Mouse (Mus musculus): ENCODE measurements around the gene Lsm10. TPM values are rescaled to one million over a fixed set of nuclear protein-coding genes. Genes with fewer than 3 reads are reported as not detected.

The Lsm10 gene
- polyA plus RNA-seq (2012; rRNA removed; ENCODE audit: low replicate concordance): 13.8 and 14.0 TPM in 2 replicates

DNA sequence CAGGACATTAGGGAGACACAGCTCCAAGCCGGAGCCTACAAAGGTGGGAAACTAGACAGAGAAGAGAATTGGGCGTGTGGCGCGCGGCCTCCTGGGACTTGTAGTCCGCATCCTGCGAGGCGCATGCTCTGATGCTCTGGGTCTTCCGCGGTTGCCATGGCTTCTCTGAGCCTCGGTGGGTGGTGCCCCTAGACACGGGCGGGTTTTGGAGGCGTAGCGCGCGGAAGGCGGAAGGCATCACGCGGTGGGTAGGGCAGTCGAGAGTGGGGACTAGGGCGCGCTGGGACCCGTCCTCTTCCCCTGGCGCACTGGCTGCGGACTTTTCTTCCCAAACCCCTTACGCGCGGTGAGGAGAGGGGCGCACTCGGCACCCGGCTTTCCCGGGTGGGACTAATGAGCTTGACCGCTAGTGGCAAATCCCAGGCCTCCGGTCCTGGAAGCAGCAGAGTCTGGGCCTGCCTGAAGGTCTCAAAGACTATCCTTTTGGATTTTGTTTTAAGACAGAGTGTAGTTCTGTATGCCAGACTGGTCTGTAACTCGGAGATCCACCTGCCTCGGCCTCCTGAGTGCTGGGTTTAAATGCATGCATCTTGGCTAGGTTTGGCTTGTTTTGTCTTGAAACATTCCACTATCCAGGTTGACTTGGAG is at the start of gene Lsm10:
Lsm10 (plus strand) TSS at position 160 of the 648 bp plus-strand sequence.

DNA sequence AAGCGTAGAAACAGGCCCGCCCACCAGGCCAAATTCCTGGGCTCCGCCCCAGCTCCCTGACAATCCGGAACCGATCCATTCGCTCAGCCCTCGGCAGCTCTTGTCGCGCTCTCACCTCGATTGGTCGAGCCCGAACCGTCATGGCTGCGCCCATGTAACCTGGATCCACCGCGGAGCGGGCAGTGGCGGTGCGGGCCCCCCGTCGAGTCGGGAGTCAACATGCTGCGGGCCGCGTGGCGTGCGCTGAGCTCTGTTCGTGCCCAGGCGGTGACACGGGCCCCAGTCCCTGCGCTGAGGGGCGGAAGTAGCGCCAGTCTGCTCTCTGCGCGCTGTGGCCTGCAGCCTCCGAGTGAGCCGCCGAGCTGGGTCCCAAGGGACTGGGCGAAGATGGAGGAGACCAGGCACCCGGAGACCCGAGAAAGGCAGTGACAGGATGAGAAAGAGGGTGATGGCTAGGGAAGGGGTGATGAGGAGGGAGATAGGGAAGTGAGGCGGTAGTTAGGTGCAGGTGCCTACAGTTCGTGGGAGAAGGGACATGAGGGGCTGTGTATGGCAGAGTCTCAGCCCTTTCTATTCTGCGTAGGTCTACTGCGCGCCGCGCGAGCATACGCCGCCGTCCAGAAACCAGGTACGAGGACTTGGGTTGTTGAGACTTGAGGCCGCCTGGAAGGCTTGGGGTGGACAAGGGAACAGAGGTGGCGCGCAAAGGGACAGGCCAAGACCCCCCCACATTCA is 49.4 kb upstream of the Lsm10 start, which contains the start of gene Mrps15:
Mrps15 (plus strand) TSS at position 75 of the 735 bp plus-strand sequence.

DNA sequence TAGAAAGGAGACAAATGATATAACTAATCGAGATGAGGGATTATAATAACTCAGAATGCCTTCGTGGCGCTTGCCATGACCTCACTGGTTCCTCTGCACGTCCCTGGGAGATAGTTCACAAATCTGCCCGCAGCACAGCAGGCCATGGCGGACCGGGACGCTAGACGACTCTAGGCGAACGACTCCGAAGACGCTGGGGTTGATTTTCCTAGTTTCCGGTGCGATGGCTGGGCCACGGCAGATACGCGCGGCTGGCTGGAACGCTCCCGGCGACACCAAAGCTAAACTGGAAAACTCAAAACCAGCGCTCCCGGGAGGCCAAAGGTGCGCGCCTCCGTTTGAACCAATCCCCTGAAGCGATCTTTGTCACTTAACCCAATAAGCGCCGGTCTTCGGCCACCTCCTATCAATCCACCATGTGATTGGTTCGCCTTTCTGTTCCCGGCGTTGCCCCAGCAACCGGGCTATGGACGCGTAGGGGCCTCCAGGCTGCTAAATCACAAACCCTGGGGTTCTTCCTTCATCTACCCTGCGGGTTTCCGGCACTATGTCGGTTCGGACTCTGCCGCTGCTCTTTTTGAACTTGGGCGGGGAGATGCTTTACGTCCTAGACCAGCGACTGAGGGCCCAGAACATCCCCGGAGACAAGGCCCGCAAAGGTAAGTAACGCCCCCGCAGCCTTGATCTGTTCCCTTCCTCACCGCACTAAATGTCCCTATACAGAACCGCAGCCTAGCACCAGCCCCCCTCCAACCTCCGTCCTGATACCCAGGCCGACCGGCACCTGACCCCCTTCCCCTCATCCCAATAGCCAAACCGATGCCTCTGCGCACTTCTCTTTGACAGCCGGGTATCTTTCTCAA is 38.1 kb upstream of the Lsm10 start, which contains the start of gene Oscp1:
Oscp1 (plus strand) TSS at position 432 of the 863 bp plus-strand sequence.

DNA sequence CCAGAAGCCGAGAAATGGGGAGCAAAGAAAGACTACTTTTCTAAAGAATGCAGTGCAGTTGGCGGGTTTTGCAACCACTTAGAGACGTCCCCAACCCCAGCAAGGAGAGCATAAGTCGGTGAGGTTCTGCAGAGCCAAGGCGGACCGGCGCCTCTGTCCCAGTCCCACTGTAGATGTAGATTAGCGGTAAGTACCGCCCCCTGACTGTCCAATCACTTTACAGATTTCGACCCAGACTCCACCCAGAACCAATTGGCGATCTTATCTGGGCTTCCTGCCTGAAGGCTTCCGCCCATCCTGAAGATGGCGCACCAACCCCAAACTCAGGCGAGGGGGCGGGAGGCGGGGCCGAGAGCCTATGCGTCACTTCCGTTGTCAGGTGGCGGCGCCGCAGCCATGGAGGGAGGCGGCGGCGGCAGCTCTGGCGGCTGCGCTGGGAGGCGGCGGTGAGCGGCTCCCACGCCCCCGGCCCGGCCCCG is 7.2 kb downstream of the Lsm10 start, which contains the start of gene Stk40:
Stk40 (plus strand) TSS at position 368 of the 479 bp plus-strand sequence.

DNA sequence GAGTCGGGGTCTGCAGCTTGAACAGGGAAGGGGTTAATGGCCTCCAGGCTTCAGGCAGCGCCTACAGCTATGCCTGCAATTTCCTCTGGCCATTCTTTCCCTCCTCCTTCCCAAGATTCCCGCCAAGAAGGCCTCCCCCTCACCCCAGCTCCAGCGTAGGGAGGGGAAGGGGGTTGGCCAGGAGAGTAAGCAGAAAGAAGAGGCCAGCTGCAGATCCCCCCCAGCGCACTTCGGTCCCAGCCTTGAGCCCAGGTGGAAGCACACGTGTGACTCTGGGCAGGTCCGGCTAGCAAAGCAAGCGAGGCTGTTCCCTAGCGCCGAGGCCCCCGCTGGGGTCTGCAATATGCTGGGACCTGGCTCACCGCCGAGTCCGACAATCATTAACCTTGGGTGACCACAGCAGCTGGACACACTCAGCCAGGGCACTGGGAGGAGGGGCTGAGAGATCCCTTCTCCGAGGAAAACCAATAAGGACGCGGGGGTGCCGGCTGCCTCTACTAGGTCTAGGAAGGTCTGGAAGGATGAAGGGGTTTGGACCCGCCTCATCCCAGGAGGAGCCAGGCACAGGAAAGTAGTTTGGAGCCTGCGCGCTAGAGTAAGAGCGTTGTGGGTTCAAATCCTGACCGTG is 51.2 kb downstream of the Lsm10 start, which contains the start of gene Eva1b:
Eva1b (plus strand) TSS at position 212 of the 628 bp plus-strand sequence.

Other genes with a start within 250 kb of the Lsm10 start
- 1.3 and 3.0 TPM in 2 replicates for gene Csf3r, start 72.1 kb upstream of the Lsm10 start, polyA plus RNA-seq (2012; rRNA removed; ENCODE audit: low replicate concordance)
- 94.2 and 251 TPM in 2 replicates for gene Mrps15, start 49.7 kb upstream of the Lsm10 start, polyA plus RNA-seq (2012; rRNA removed; ENCODE audit: low replicate concordance)
- 0.06 and 0.16 TPM in 2 replicates for gene Oscp1, start 38.1 kb upstream of the Lsm10 start, polyA plus RNA-seq (2012; rRNA removed; ENCODE audit: low replicate concordance)
- 19.5 and 20.3 TPM in 2 replicates for gene Stk40, start 7.3 kb downstream of the Lsm10 start, polyA plus RNA-seq (2012; rRNA removed; ENCODE audit: low replicate concordance)
- 42.2 and 53.7 TPM in 2 replicates for gene Eva1b, start 51.1 kb downstream of the Lsm10 start, polyA plus RNA-seq (2012; rRNA removed; ENCODE audit: low replicate concordance)
- gene Sh3d21, start 66.9 kb downstream of the Lsm10 start, polyA plus RNA-seq (2012; rRNA removed; ENCODE audit: low replicate concordance): 8.9 and 10.6 TPM in 2 replicates
- 15.3 and 21.8 TPM in 2 replicates for gene Thrap3, start 106.1 kb downstream of the Lsm10 start, polyA plus RNA-seq (2012; rRNA removed; ENCODE audit: low replicate concordance)
- 47.9 and 76.3 TPM in 2 replicates for gene Map7d1, start 159.7 kb downstream of the Lsm10 start, polyA plus RNA-seq (2012; rRNA removed; ENCODE audit: low replicate concordance)
- 10.5 and 15.4 TPM in 2 replicates for gene Trappc3, start 165.7 kb downstream of the Lsm10 start, polyA plus RNA-seq (2012; rRNA removed; ENCODE audit: low replicate concordance)
- gene Col8a2, start 190.2 kb downstream of the Lsm10 start, polyA plus RNA-seq (2012; rRNA removed; ENCODE audit: low replicate concordance): 1.1 and 1.5 TPM in 2 replicates
- gene Adprhl2, start 225.1 kb downstream of the Lsm10 start, polyA plus RNA-seq (2012; rRNA removed; ENCODE audit: low replicate concordance): 25.0 and 36.7 TPM in 2 replicates
- 0.39 and 0.57 TPM in 2 replicates for gene Tekt2, start 229.1 kb downstream of the Lsm10 start, polyA plus RNA-seq (2012; rRNA removed; ENCODE audit: low replicate concordance)